8 mouse cellular contexts compared by ENCODE assay signal in the genomic region with DNA sequence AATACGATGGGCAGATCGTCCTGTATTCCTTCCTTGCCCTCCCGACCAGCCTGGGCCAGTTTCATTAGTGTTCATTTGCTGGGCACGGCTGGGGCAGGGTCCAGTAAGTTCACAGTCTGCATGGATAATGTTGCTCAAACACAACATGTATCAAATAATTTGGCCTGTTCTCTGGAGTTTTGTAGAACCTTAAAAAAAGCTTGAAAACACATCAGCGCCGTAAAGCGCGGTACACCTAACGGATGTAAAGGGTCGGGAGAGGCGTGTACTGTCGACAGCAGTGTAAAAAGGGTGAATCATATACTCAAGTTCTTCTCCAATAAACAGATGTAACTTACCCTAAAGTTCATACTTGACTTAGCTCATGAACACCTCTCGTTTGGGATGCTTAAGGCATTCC. TPM values are rescaled to one million over a fixed set of nuclear protein-coding genes. Genes with fewer than 3 reads are reported as not detected.
A peak's percentile ranks its signal among the peaks of the same experiment; 100 is the strongest.
DNase-seq lines count a peak whose midpoint lies in the region; ATAC-seq and TF ChIP-seq lines count a peak whose summit lies in the region.

No protein-coding gene starts in this region.

- no peak for ATAC-seq in limb, embryonic 14.5 days (ENCODE audit: low FRiP score, low read depth)

- no peaks in the 10 kb centered on the region for H3K9me3 ChIP-seq in limb, embryonic 14.5 days (ENCODE audit: control insufficient read depth, low read length)

- peak overlapping the region; percentile 96 for H3K27ac ChIP-seq in gastrocnemius, adult 2 months
- H3K27ac ChIP-seq in limb, embryonic 14.5 days (replicated peaks; ENCODE audit: low read depth, low read length) = peak overlapping the region; percentile 78

- H3K27me3 ChIP-seq in limb, embryonic 14.5 days (ENCODE audit: control insufficient read depth, insufficient read depth, low read length) = no peaks in the 10 kb centered on the region

- peaks cover 16% of the 10 kb centered on the region for H3K4me1 ChIP-seq in limb, embryonic 14.5 days (ENCODE audit: control insufficient read depth, insufficient read depth, low read length)

- intact Hi-C loops in gastrocnemius, adult 2 months (cut with DNase I) = loop anchor here (2.0 kb wide), 2 partner anchors 20 to 28 kb away; a partner anchor contains a TSS

- peak overlapping the region; percentile 86 for H3K4me2 ChIP-seq in limb, embryonic 14.5 days (replicated peaks; ENCODE audit: low read depth, low read length, severe bottlenecking)

- TF ChIP-seq CTCF in gastrocnemius, adult 2 months (IDR thresholded peaks at IDR 0.05) = no peak

- H3K36me3 ChIP-seq in limb, embryonic 14.5 days (ENCODE audit: control insufficient read depth, insufficient read depth, low read length) = peaks cover 47% of the 10 kb centered on the region

- TF ChIP-seq POLR2A in limb, embryonic 14.5 days (IDR thresholded peaks at IDR 0.05; ENCODE audit: borderline replicate concordance, extremely low read depth, insufficient read depth, insufficient read length) = no peak

- DNase-seq in gastrocnemius, adult 2 months = no peak
- DNase-seq in gastrocnemius, adult 8-10 months (ENCODE audit: low spot score in 2 of 2) = no peak
- DNase-seq in thymus, postnatal 14 days = peak; percentile 31
- DNase-seq in thymus, postnatal 25 days = no peak
- no peak for DNase-seq in limb, embryonic 14.5 days (ENCODE audit: low spot score)
- no peak for DNase-seq in adrenal gland, postnatal 4 days (ENCODE audit: low spot score in 2 of 2)
- DNase-seq in ovary, postnatal 10 days (ENCODE audit: low spot score) = no peak
- DNase-seq in left cerebral cortex, adult 18-20 months (ENCODE audit: low spot score in 2 of 2) = no peak

- H3K4me3 ChIP-seq in gastrocnemius, adult 2 months = peak overlapping the region; percentile 91
- H3K4me3 ChIP-seq in limb, embryonic 14.5 days (replicated peaks; ENCODE audit: low read length) = peak overlapping the region; percentile 95

- WGBS in limb, embryonic 14.5 days = 3% methylated on average over 13 of the region's 13 CpGs

- H3K9ac ChIP-seq in limb, embryonic 14.5 days (ENCODE audit: low read depth, low read length, severe bottlenecking) = peak overlapping the region; percentile 91

RNA-seq across cellular contexts. Expression of a gene that starts 0.7 kb away (rescaled TPM):
- 10 to 100 TPM; 21.6 to 26.4 TPM for total RNA-seq in gastrocnemius, adult 2 months (2021)
- 10 to 100 TPM; 15.2 to 20.1 (median 18.9) TPM for total RNA-seq in gastrocnemius, adult 8-10 months (2022)
- 212 and 265 TPM in 2 replicates for polyA plus RNA-seq in limb, embryonic 14.5 days (2012; rRNA removed)
- 91.7 and 99.6 TPM in 2 replicates for polyA plus RNA-seq in limb, embryonic 14.5 days (2014; fragmentation: Nextera tagmentation; extraction: Ambion mirVana)
- total RNA-seq in adrenal gland, postnatal 4 days (2021) = 100 to 1,000 TPM; 183 to 194 TPM
- 10 to 100 TPM; 93.2 to 93.8 TPM for total RNA-seq in left cerebral cortex, adult 18-20 months (2021)

RNA-seq across cellular contexts. Expression of a gene that starts 5.8 kb away (rescaled TPM):
- 10 to 100 TPM; 10.6 to 12.5 TPM for total RNA-seq in gastrocnemius, adult 2 months (2021)
- 10 to 100 TPM; 10.3 to 13.0 (median 11.3) TPM for total RNA-seq in gastrocnemius, adult 8-10 months (2022)
- 34.5 and 46.5 TPM in 2 replicates for polyA plus RNA-seq in limb, embryonic 14.5 days (2012; rRNA removed)
- 33.4 and 36.6 TPM in 2 replicates for polyA plus RNA-seq in limb, embryonic 14.5 days (2014; fragmentation: Nextera tagmentation; extraction: Ambion mirVana)
- 10 to 100 TPM; 29.6 to 30.9 TPM for total RNA-seq in adrenal gland, postnatal 4 days (2021)
- 10 to 100 TPM; 23.9 to 24.6 TPM for total RNA-seq in left cerebral cortex, adult 18-20 months (2021)

RNA-seq across cellular contexts. Expression of a gene that starts 9.8 kb away (rescaled TPM):
- total RNA-seq in gastrocnemius, adult 2 months (2021) = 1 to 10 TPM in 1 of 2 experiments, under 1 TPM in 1; 0.61 to 5.3 TPM
- total RNA-seq in gastrocnemius, adult 8-10 months (2022) = 1 to 10 TPM in 3 of 4 experiments, not detected in 1; 2.6 to 5.7 (median 2.9) TPM
- 0.38 TPM in 1 of 2 replicates, not detected in the other for polyA plus RNA-seq in limb, embryonic 14.5 days (2012; rRNA removed)
- 0.50 TPM in 1 of 2 replicates, not detected in the other for polyA plus RNA-seq in limb, embryonic 14.5 days (2014; fragmentation: Nextera tagmentation; extraction: Ambion mirVana)
- 1 to 10 TPM; 2.8 to 3.3 TPM for total RNA-seq in adrenal gland, postnatal 4 days (2021)
- total RNA-seq in left cerebral cortex, adult 18-20 months (2021) = 1 to 10 TPM; 2.1 to 3.8 TPM

RNA-seq across cellular contexts. Expression of a gene that starts 9.9 kb away (rescaled TPM):
- total RNA-seq in gastrocnemius, adult 2 months (2021) = 10 to 100 TPM; 11.8 to 13.5 TPM
- 10 to 100 TPM; 13.8 to 16.3 (median 15.9) TPM for total RNA-seq in gastrocnemius, adult 8-10 months (2022)
- 50.1 and 92.1 TPM in 2 replicates for polyA plus RNA-seq in limb, embryonic 14.5 days (2012; rRNA removed)
- polyA plus RNA-seq in limb, embryonic 14.5 days (2014; fragmentation: Nextera tagmentation; extraction: Ambion mirVana) = 80.2 and 87.6 TPM in 2 replicates
- total RNA-seq in adrenal gland, postnatal 4 days (2021) = 10 to 100 TPM; 36.7 to 37.7 TPM
- total RNA-seq in left cerebral cortex, adult 18-20 months (2021) = 10 to 100 TPM; 20.2 to 23.0 TPM

RNA-seq across cellular contexts. Expression of a gene that starts 14.8 kb away (rescaled TPM):
- total RNA-seq in gastrocnemius, adult 2 months (2021) = not detected
- not detected for total RNA-seq in gastrocnemius, adult 8-10 months (2022)
- polyA plus RNA-seq in limb, embryonic 14.5 days (2012; rRNA removed) = not detected in 2 replicates
- polyA plus RNA-seq in limb, embryonic 14.5 days (2014; fragmentation: Nextera tagmentation; extraction: Ambion mirVana) = not detected in 2 replicates
- total RNA-seq in adrenal gland, postnatal 4 days (2021) = not detected
- total RNA-seq in left cerebral cortex, adult 18-20 months (2021) = not detected
